Mouse (Mus musculus) embryonic stem cell, embryonic (primary cell): ENCODE measurements around the gene Palld.

ENCODE experiments used
- CTCF ChIA-PET, 4 experiments: fragments of 300-600 bp in 2 of 4; fragments of 350-600 bp in 2 of 4; sonication (Branson Sonifier 250); formaldehyde crosslinking; loops; one replicate each; lab custom pipeline; 2022; ENCODE audit warnings: inconsistent platforms in 2 of 4; lab: Charles Lee
- POLR2A ChIA-PET, 4 experiments: fragments of 300-600 bp in 2 of 4; fragments of 350-600 bp in 2 of 4; sonication (Branson Sonifier 250); formaldehyde crosslinking; loops; one replicate each; lab custom pipeline; 2022; ENCODE audit warnings: antibody characterized with exemption in 4 of 4, inconsistent platforms in 1 of 4; lab: Charles Lee

The Palld gene

DNA sequence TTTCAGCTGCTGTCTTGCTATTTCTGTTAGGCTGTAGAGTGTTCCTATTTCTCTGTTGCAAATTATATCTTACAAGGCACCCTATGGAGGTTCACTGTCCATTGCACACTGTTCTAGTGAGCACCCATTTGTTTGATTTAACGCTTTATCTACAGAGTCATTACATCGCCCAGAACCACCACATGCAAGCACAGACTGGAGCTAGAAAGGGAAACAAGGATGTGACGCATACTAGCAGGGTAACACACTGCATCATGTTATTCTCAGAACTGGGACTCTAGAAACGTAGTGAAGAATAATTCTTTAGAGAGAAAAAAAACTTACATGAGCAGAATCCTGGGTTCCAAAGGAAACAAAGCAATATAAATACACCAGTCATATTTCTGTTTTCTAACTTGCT lies 432.3 kb downstream of the Palld start:
- POLR2A ChIA-PET = interaction anchor here in 1 of 4 experiments (1.3 kb wide), 1 partner anchor 18 kb away, joined by 4 read pairs; the partner anchor contains the start of gene Cbr4
- CTCF ChIA-PET = interaction anchor here in 2 of 4 experiments (0.9 to 1.2 kb wide), 2 partner anchors 10 kb away, joined by 3 read pairs; no protein-coding TSS in a partner anchor

DNA sequence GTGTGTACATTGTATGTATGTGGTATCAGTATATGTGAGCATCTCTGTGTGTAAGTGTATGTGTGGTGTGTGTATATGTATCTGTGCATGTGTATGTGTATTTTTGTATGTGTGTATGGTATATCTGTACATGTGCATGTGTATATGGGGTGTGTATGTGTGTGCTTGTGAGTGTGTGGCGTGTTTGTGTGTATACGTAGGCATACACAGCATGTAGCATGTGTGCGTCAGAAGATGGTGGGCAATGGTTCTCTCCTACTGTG lies 435.0 kb downstream of the Palld start:
- CTCF ChIA-PET = no interaction called here
- POLR2A ChIA-PET = no interaction called here

DNA sequence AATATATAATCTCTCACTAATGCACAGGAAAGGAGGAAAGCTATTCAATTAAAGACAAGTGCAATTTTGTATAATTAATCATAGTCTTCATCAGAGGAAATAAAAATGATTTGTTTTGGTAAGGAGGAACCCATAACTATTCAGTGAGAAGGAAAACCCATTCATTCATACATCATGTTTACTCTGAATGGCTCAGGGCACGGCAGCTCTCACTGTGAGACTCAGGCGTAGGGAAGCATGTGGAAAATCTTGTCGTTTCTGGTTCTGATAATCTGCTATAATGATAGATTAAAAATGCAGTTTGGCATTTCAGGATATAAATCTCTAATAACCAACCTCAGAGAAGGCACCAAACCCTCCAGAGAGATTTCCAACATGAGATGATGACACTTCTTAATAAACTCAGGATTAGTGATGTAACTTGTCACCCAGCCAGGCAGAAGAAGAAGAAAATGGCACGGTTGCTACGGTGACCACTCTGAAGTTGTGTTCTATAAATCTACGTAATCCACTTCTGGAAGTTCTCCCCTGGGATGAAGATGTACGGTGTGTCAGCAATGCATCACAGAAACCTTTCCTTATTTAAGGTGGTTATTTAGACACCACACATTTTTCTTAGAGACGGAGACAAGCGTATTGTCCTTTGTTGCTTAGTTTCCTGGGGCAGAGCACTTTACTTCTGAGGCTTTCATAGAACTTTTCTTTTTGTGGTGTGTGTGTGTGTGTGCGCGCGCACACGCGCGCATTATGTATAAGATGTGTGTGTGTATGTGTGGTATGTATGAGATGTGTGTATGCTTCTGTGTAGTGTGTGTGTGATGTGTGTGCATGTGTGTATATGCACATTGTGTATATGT lies 435.6 kb downstream of the Palld start:
- ChIA-PET CTCF (interaction anchor here in 2 of 4 experiments (0.7 to 1.0 kb wide), 2 partner anchors 13 to 82 kb away, joined by 3 to 4 read pairs; no protein-coding TSS in a partner anchor), POLR2A (no interaction called here)

DNA sequence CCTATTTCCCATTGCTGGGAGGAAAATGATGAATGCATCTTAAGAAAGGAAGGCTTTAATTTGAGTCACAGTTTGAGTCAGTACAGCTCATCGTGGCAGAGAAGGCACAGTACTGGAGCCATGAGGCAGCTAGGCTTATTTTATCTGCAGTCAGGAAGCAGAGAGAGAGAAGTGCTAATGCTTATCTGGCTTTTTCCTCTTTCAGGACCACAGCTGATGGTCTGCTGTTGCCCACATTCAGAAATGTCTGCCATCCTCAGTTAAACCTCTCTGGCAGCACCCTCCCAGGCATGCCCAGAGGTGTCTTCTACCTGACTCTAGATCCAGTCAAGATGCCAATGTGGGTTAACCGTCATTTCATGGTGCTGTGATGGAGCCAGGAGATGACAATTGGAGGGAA lies 438.1 kb downstream of the Palld start:
- ChIA-PET CTCF (no interaction called here), POLR2A (no interaction called here)

DNA sequence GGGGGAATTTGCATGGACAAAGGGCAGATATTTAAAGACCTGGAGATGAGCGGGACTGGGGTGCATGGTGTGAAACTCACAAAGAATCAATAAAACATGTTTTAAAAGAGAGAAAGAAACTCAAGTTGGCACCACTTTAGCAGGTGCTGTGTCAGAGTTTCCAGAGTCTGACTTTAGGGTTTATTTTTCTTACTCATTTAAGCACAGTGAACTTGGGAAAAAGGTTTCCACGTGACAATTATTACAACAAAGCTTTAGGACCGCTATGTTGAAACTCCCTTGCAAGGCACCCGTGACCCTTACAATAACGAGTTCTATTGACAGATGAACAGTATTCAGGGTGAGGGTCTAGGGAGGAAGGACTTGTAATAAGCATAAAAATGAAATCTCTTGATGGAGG lies 440.3 kb downstream of the Palld start:
- POLR2A ChIA-PET = no interaction called here
- CTCF ChIA-PET = no interaction called here
